Mouse (Mus musculus): Measurements from ENCODE around the gene Smyd1.

The Smyd1 gene

DNA sequence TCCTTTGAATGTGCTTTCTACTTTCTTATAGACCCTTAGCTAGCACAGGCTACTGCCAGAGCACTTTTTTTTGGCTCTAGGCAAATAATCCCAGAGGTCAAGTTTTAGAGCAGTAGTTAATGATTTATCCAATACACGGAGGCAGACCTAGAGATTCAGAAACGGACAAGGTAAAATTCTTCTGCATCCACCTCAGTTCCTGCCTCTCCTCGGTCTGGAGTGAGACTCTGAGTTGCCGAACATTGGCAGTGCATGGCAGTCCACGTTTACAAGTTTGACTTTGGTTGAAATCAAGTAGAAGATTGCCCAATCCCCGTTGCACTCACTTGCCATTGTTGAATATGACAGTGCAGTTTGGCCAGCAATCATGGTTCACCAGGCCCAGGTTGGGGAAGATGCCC, 85.0 kb downstream of the Smyd1 start:
- in situ Hi-C loops (cut with MboI; ENCODE audit: low pct_unique_long_range_greater_than_20kb in 1 of 2, low sequenced_read_pairs in 2 of 2, unreplicated experiment in 1 of 2): no loop called here

DNA sequence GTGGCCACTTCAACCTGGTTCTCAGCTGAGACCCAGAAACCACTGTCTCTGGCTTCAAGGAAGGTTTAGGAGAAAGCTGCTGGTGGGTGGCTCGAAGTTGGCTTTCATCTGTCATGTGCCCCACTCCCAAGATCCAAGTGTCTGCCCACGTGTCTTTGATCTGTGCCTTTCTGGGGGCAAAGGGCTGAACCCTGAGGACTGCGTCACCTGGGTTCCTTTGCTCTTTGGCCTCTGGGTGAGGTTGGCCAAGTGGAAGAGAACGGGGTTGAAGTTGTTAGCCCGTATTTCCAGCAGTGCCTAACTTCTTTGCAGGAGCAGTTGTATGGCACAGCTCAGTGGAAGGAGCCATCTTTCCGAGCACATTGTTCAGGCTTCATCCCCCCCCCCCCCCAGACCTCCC, 85.5 kb downstream of the Smyd1 start:
- in situ Hi-C loops (cut with MboI; ENCODE audit: low pct_unique_long_range_greater_than_20kb in 1 of 2, low sequenced_read_pairs in 2 of 2, unreplicated experiment in 1 of 2): no loop called here

DNA sequence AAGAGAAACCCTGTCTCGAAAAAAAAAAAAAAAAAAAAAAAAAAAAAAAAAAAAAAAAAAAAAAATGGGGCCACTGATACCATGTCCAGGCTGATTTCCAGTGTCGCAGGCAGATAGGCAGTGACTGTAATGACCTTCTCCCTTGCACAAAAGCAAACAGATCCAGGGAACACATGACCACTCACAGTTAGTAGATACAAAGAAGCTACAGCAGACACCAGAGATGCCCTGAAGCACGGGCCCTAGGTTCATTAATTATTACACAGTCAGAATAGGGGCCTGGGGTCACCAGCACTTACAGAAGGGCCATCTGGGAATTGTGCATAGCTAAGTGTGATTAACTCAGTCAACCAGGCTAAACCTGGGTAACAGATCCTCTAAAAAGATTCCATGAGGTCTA, 86.1 kb downstream of the Smyd1 start:
- in situ Hi-C loops (cut with MboI; ENCODE audit: low pct_unique_long_range_greater_than_20kb in 1 of 2, low sequenced_read_pairs in 2 of 2, unreplicated experiment in 1 of 2): no loop called here

DNA sequence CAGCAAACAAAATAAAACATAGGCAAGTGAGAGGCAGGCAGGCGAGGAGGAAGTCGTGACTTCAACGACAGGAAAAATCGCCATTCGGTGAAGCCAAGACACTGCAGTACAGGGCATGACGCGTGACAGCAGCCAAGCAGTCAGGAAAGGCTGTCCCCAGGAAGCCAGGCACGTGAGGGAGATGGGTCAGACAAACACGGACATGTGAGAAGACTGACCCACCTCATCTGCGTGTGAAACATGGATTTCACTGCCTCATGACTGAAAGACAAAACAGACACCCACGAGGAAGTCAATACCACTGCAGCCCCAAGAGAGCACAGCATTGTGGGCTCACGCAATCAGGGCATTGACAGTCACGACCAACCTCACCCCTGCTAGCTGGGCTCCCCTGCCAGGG, 86.9 kb downstream of the Smyd1 start:
- in situ Hi-C loops (cut with MboI; ENCODE audit: low pct_unique_long_range_greater_than_20kb in 1 of 2, low sequenced_read_pairs in 2 of 2, unreplicated experiment in 1 of 2): no loop called here

DNA sequence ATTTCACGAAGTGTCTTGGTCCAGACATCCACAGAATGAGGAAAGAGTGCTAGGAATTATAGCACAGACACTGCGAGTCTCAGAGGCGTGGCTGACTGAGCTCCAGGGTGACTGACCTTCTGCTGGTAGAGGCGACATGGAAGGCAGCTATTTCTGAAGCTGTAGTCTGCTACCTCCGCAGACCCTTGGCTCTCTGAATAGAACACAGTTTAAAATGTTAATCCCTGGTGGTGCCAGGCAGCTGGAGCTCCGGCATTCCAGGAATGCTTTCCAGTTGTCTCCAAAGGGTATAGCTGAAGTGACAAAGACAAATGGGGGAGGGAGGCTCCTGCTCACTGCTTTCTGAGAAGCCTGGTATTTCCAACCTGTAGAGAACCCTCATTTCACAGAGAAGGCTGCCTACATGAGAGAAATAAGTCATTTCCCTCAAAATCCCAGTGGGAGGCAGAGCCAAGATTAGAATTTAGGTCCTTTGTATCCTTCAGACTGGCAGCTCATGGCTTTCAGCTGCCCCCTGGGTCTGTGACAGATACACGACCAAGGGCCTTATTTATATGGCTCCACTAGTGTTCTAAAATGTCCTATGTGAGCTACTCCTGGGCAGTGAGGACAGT, 94.8 kb downstream of the Smyd1 start:
- in situ Hi-C loops (cut with MboI; ENCODE audit: low pct_unique_long_range_greater_than_20kb in 1 of 2, low sequenced_read_pairs in 2 of 2, unreplicated experiment in 1 of 2): no loop called here

DNA sequence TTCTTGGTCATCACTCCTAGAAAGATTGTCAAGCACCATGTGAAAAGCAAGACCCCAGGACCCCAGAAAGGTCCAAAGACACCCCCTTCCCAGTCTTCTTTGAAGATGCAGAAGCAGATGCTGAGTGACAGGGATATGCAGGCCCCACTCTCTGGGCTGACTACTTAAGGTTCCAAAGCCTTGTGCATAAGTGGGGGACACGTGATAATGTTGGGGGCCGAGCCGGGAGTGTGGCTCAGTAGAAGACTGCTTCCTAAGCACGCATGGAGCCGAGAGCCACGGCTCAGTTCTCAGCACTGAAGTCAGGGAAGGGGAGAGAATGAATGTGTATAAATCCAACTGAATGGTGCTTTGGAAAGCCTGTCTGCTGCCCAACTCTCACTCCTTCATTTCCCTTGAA, 95.5 kb downstream of the Smyd1 start:
- in situ Hi-C loops (cut with MboI; ENCODE audit: low pct_unique_long_range_greater_than_20kb in 1 of 2, low sequenced_read_pairs in 2 of 2, unreplicated experiment in 1 of 2): no loop called here

DNA sequence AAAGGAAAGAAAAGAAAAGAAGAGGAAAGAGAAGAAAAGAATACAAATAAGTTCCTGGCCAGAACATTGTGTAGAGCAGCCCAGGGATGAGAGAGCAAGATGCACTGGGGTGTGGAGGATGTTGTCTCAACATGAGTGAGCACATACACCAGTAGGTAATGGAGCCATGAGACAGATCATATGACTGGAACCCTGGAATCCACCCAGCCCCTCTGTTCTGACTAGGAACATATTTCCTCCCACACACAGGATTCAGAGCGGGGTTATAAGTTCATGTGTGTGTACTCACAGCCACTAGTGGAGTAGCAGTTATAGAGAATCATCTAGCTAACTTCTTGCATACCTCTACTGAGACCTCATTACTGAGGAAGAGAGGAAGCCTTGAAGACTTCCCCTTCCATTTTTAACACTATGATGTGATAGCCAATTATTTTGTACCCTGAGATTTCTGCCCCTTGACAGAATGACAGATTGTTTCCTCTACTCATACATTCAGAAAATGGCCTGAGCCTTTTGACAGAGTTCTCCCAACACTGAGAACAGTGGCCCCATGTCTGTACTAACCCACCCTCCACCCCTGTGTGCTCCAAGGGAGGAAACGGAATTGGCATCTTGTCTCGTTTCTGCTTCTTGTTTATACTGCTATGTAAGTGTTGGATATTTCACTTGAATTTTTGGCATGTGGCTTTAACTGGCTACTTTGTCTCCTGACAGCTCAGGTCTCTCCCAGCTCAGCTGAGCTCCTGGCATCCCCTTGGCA, 97.7 kb downstream of the Smyd1 start:
- in situ Hi-C loops (cut with MboI; ENCODE audit: low pct_unique_long_range_greater_than_20kb in 1 of 2, low sequenced_read_pairs in 2 of 2, unreplicated experiment in 1 of 2): no loop called here

DNA sequence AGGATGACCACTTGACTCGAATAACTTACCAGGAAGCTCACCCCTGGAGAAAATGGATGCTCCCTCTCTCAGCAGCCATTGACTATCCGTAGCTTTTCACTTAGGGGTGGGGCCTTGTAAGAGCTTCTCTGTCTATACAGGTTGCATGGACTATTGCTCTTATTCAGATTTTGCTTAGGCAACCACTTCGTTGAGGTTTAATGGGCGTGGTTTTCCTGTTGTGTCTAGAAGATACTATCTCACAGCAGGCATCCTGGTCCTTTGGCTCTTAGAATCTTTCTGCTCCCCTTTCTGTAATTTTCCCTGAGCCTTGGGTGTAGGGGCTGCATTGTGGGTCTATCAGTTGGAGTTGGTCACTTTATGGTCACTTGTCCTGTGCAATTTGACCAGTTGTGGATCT, 100.5 kb downstream of the Smyd1 start:
- in situ Hi-C loops (cut with MboI; ENCODE audit: low pct_unique_long_range_greater_than_20kb in 1 of 2, low sequenced_read_pairs in 2 of 2, unreplicated experiment in 1 of 2): no loop called here

DNA sequence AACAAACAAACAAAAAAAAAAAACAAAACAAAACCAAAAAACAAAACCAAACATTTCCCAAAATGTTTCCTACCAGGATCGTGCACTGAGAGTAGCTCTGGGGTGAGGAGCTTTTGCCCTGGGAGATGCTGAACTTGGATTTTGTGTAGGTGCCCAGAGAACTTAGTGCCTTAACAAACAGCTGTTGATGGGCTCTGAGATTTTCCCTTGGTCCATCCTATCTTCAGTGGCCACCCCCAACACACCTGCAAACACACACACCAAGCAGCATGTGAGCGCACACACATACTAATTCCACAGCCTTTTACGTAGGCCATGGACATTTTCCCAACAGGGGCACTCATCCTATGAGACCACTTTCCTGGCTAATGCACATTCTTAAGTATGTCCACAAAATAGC, 109.6 kb downstream of the Smyd1 start:
- in situ Hi-C loops (cut with MboI; ENCODE audit: low pct_unique_long_range_greater_than_20kb in 1 of 2, low sequenced_read_pairs in 2 of 2, unreplicated experiment in 1 of 2): no loop called here

DNA sequence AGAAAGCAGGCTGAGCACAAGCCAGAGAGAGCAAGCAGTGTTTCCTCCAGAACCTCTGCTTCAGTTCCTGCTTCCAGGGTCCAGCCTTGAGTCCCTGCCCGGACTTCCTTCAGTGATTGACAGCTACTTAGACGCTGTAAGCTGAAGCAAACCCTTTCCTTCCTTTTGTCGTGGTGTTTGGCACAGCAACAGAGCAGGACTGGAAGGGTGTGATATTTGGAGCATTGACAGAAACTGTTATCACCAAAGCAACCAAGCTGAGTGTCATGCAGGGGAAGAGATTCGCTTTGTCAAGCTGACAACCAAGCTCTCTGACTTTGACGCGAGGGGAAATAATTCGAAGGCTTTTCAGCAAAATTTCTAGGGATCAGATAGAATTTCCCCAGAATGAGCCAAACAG, 110.1 kb downstream of the Smyd1 start:
- in situ Hi-C loops (cut with MboI; ENCODE audit: low pct_unique_long_range_greater_than_20kb in 1 of 2, low sequenced_read_pairs in 2 of 2, unreplicated experiment in 1 of 2): no loop called here

DNA sequence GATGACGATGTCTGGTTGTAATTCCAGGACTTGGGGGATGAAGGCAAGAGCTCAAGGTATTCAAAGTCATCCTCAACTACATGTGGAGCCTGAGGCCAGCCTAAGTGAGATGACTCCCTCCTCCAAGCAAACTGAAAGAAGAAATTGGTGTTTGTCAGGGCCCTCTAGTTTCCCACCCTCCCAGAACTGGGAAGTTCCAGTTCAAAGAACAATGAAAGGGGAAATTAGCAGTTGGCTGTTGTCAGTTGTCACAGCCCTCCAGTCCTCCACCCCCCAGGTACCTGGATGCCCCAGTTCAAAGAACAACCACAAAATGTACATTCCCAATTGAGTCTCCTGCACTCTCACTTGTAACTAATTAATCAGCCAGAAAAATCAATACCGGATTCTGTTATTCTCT, 113.3 kb downstream of the Smyd1 start:
- in situ Hi-C loops (cut with MboI; ENCODE audit: low pct_unique_long_range_greater_than_20kb in 1 of 2, low sequenced_read_pairs in 2 of 2, unreplicated experiment in 1 of 2): no loop called here

DNA sequence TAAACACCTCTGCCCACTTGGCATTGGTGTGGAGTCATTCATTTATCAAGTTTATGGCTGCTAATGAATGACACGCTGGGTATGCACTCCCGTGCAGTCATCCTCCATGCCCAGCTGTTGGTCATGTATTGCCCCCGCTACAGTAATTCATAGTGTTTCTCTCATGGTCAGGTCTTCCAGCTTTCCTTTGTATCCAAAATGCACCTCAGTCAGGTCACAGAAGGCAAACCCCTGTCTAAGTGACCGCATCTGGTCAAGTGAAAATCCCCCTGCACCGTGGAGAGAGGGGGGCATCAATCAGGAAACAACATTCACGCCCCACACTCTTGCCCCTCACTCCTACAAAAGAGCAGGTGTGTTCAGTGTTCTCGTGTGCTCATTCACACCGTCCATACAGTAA, 117.9 kb downstream of the Smyd1 start:
- in situ Hi-C loops (cut with MboI; ENCODE audit: low pct_unique_long_range_greater_than_20kb in 1 of 2, low sequenced_read_pairs in 2 of 2, unreplicated experiment in 1 of 2): no loop called here

DNA sequence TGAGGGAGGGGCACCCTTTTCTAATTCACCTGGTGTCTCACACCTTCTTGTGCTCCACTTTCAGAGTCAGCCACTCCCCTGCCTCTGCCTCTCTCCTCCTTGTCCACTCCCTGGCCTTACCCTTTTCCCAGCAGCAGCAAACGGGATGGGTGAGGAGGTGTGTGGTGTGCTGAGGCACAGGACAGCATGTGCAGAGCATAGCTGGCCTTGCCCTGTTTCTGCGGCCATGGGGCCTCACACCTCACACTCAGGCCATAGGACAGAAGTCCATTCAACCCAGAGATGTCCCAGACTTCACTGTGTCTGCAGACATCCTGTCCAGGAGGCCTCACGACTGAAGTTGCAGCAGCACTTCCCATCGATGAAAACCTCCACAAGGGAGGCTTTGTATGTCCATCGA, 118.4 kb downstream of the Smyd1 start:
- in situ Hi-C loops (cut with MboI; ENCODE audit: low pct_unique_long_range_greater_than_20kb in 1 of 2, low sequenced_read_pairs in 2 of 2, unreplicated experiment in 1 of 2): no loop called here

DNA sequence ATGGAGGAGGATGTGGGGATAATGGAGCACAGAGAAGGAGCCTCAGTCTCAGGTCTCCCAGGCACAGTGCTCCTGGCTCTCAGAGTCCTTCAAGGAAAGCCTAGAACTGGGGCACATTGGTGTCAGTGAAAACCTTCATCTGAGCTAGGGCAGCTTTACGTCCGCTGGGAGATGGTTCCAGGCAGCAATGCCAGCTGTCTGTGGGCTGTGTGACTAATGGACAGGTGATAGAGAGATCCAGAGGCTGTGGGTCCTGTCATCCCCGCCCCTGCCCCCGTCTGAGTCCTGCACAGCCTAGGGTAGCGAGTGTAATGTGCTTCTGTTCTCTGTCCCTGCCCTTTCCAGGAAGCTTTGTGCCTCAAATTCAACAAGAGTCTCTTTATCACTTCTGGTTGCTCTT, 120.1 kb downstream of the Smyd1 start:
- in situ Hi-C loops (cut with MboI; ENCODE audit: low pct_unique_long_range_greater_than_20kb in 1 of 2, low sequenced_read_pairs in 2 of 2, unreplicated experiment in 1 of 2): no loop called here

DNA sequence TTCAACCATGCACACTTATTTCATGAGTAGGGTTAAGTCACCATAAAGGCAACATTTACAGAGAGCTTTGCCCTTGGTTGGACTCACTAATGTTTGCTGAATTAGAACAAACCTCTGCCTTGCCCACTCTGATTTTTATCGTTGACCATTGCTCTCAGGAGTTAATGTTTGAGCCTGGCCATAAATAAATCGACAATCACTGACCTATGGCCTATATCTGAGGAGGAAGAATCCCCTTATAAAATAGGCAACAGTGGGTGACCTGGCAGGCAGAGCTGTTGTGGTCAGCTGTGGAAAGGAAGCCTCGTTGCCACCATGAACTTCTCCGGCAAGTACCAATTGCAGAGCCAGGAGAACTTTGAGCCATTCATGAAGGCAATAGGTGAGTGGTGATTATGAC, 122.4 kb downstream of the Smyd1 start, which contains the start of gene Fabp1:
Gene Fabp1, plus strand, starts transcription at position 216 of the 400 bp plus-strand sequence.
- in situ Hi-C loops (cut with MboI; ENCODE audit: low pct_unique_long_range_greater_than_20kb in 1 of 2, low sequenced_read_pairs in 2 of 2, unreplicated experiment in 1 of 2): no loop called here

DNA sequence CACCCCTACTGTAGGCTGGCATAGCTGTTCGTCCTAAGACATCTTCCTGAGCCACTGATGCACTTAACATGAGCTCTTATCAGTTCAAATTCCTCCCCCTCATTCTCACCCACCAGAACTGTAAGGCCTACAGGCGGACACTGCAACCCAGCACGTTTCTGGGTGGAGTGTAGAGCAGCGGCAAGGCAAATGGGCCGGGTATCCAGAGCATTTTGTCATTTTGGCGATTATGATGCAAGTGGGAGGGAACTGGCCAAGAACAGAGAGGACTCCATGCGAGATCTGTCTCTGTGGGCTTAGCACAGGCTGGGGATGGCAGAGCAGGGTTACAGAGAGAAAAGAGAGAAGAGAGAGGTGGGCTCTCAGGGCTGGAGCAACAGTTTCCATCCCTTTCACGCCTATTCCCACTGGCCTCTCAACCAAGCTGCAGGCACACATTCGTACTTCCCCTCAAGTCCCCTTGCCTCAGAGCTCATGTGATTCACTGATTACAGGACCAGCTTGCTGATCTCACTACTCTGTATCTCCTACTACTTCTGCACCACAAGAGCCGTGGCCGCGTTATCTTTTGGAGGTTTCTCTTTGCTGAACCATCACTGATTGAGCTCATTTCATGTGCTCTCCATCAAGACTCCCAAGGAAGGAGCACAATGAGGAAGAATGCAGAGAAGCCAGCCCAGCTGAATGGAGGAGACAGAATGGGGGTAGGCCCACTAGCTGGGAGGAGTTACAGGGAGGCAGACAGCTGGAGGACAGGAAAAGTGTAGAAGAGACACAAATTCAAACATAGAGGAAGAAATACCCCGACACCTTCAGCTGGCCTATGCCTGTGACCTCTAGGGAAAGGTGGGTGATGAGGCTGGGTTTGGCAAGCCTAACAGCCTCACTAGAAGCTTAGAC, 124.1 kb downstream of the Smyd1 start:
- in situ Hi-C loops (cut with MboI; ENCODE audit: low pct_unique_long_range_greater_than_20kb in 1 of 2, low sequenced_read_pairs in 2 of 2, unreplicated experiment in 1 of 2): no loop called here

DNA sequence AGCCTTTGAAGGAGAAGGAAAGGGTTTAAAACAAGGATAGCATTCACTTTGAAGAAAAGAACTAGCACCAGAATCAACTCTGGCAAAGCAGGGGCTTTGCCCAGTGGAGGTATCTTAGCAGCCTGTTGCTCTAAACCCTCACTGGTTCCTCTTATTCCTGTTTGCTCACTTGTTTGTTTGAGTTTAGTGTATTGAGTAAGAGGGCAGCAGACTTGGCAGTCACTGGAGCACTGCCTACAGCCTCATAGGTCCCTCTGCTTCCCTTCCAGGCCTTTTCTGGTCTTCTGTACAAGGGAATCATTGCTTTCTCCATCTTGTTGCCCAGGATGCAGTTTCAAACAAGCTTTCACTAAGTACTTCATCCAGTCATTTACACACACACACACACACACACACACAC, 125.9 kb downstream of the Smyd1 start:
- in situ Hi-C loops (cut with MboI; ENCODE audit: low pct_unique_long_range_greater_than_20kb in 1 of 2, low sequenced_read_pairs in 2 of 2, unreplicated experiment in 1 of 2): no loop called here

DNA sequence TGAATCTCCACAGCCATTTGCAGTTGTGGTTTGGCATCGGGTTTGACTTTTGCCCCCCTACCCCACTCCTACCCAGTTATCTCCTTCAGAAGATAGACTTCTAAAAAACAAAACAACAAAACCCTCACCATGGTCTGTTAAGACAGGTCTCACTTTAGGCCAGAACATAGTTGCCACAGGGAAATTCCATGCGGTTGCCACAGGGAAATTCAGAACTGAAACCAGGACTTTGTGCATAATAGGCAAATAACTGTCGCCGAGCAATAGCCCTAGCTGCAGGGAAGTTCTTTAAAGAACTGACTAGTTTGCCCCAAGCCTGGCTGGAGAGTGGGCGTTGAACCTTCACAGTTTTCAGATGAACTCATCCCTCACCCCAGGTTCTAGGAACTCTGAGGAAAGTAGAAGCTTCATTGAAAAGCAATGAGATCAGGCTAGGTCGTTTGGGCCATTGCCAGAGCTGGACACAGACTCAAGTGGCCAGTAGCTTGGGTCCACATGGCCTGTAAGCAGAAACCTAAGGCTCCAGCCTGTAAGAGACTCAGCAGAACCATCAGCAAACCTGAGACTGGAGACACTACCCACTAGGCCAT, 128.8 kb downstream of the Smyd1 start:
- in situ Hi-C loops (cut with MboI; ENCODE audit: low pct_unique_long_range_greater_than_20kb in 1 of 2, low sequenced_read_pairs in 2 of 2, unreplicated experiment in 1 of 2): no loop called here

DNA sequence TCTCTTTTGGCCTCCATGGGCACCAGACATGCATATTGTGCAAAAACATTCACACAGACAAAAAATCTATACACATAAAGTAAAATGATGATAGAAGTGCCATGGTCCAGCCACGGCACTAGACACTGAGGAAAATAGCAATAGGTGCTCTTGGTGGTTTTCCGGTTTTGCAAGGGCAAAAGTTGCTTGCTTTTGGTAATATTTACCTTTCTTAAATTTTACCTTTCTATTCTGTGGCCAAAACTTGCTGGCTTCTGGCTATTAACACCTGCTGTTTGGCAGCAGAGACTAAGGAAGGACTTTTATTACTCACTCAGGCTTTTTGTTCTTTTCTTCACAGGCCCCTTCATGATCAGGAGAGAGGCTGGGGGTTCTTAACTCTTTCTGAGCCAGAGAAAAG, 131.5 kb downstream of the Smyd1 start:
- in situ Hi-C loops (cut with MboI; ENCODE audit: low pct_unique_long_range_greater_than_20kb in 1 of 2, low sequenced_read_pairs in 2 of 2, unreplicated experiment in 1 of 2): no loop called here

All from mouse embryonic stem cell (cell line).